Mouse (Mus musculus) G1E (cell line): ENCODE results near the gene Rbm3.

ENCODE experiments used
- CTCF ChIP-seq: IDR thresholded peaks from 2 replicates; pipeline ENCODE4 v1.5.1; 2012; ENCODE audit warnings: low read depth, low read length, inconsistent platforms, mixed read lengths
- GATA1 ChIP-seq: IDR thresholded peaks from 2 replicates; pipeline ENCODE4 v1.6.1; 2012; ENCODE audit warnings: borderline replicate concordance, low read length, inconsistent platforms, mixed read lengths
- GATA2 ChIP-seq: IDR thresholded peaks from 2 replicates; pipeline ENCODE4 v1.6.1; 2012; ENCODE audit warnings: low read depth, low read length, inconsistent platforms, borderline replicate concordance
- POLR2AphosphoS5 ChIP-seq: IDR thresholded peaks from 2 replicates; pipeline ENCODE4 v1.6.1; 2012; ENCODE audit warnings: low read depth, low read length, inconsistent platforms; ENCODE audit not compliant: insufficient replicate concordance

GRCm38 (mm10) chrX:8141058-8141457 lies 4.6 kb downstream of the Rbm3 start:
- TF ChIP-seq CTCF (no peak), GATA2 (no peak), POLR2AphosphoS5 (no peak), GATA1 (no peak)
